Mouse (Mus musculus) lung, postnatal 0 days (tissue): ENCODE measurements at regions not wholly inside any gene's neighbourhood (a gene's known extent, or its start where the extent isn't known, plus 50 kb on each side); places are given as distances from the start of the nearest gene placed in this dataset.

Experiments
- CTCF ChIP-seq: IDR thresholded peaks from 2 replicates; pipeline ENCODE4 v1.5.1; 2016; ENCODE audit warnings: antibody characterized with exemption, mild to moderate bottlenecking
- EP300 ChIP-seq: IDR thresholded peaks from 2 replicates; pipeline ENCODE4 v1.6.1; 2016; ENCODE audit warnings: antibody characterized with exemption, mild to moderate bottlenecking, control low read depth

- TF ChIP-seq CTCF (no peak), EP300 (no peak)
These were observed 274.2 kb downstream of the Trib2 start for GRCm38 (mm10) chr12:15542486-15542885.
